Mouse (Mus musculus) telencephalon, adult 2 months (tissue): Measurements from ENCODE around the gene Gm8693.
"Not testable (repeated sequence)": the region's sequence is repeated elsewhere in the genome, so short reads cannot be mapped to it uniquely, and the experiment has no call there.

Experiments
- DNase-seq: peaks from one replicate; pipeline ENCODE4 v3.0.0-alpha.2; 2011; ENCODE audit warnings: low read depth, low spot score

The Gm8693 gene

GRCm38 (mm10) chr7:22692217-22692616 is at the start of gene Gm8693:
Gm8693 (minus strand) TSS chr7:22692317.
- not testable (repeated sequence) for DNase-seq

- not testable (repeated sequence) for DNase-seq
Observed at GRCm38 (mm10) chr7:22719610-22720009, 27.5 kb upstream of the Gm8693 start, which contains the start of gene Gm4567. Gm4567 (minus strand) TSS chr7:22719710.

GRCm38 (mm10) chr7:22657718-22658117 is 34.4 kb downstream of the Gm8693 start, which contains the start of gene Vmn1r155:
Vmn1r155 (plus strand) TSS chr7:22658018.
- DNase-seq, result not testable (repeated sequence)
